Mouse (Mus musculus): ENCODE data around the gene 4931406P16Rik.

The 4931406P16Rik gene

DNA sequence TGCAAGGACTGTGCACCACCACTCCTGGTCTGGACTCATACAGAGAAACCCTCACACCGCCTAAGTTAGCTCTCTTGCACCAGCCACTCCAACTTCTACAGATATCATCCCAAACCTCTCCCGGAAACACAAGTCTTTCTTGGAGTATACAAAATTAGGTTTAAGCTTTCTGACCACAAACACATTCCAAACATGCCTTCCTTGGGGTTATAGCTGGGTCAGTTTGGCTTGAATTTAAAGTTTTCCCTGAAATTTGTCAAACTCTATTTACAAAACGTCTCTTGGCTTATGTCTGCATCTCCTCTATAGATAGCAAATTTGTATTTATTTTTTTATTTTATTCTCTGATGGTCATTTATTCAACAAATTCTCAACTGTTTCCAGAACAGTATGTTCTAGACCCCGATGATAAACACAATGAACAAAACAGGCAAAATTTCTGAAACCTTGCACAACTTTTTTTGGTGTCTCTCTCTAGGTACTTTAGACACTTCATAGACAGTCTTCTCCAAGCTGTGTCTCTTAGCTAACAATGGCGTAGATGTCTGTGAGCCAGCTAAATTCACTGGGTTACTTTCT is 4.1 kb downstream of the 4931406P16Rik start:
- DNase-seq, result no peak

DNA sequence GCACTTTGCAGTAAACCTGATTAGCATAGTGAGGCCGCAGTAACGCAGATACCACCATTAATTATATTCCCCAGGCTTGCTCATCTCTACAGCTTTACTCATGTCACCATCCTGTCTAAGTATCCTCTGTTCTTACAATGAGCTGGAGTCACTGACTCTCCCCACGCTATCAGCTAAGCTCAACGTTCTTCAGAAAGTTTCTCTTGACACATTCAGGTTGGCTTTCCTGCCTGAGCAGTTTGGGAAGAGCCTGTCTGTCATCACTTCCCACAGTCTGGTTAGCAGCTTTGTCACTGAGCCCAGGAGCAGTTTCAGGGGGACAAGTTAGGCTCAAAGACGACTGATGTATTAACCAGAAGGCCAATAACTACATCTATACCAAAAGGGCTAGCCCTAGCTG is 4.8 kb downstream of the 4931406P16Rik start:
- no peak for DNase-seq

DNA sequence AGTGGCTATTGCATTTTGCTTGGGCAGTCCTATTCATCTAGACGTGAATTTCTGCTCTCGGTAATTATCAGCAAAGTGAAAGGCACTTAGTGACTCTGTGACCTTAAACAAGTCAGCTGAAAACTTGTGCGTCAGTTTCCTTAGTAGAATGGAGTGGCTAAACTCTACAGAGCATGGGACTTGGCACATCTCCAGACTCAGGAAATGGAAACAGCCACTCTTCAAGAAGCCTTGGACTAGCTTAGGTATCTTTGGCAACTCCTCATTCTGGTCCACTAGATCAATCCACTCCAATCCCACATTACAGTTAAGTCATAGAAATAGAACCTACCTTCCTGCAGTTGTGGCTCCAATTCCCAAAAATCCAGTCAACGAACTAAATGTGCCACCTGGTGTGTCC is 7.9 kb downstream of the 4931406P16Rik start:
- no peak for DNase-seq

DNA sequence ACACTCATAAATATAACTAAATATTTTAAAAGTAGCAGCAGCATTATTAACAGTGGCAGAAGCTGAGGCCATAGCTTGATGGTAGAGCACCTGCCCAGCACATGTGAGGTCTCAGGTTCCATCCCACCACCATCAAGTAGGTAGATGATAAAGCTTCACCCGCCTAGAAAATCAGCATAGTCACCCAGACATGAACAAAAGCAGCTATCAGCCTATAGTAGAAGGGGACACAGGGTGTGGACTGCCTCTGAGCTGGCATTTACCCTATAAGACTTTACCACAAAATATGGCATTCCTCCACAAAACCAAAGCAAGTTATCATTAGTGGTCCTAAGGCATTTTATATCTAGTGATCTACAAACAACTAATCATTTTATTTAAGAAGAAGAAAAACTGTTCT is 10.7 kb downstream of the 4931406P16Rik start:
- no peak for DNase-seq

DNA sequence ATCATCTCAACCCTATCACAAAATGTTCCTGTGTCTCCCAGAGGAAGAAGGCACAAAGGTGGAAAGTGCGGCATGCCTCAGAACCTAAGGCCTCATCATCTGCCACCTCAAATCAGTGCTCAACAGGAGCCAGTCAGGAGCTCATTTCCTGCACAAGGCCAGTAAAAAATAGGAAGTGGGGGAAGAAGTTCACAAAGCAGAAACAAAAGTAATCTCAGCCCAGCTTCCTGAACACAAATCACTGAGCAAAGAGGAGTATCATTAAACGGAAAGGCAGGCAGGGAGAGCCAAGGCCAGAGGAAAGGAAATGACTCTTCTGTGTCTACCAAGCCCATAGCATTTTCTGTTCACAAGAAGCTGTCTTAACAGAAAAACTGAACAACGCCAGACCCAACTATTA is 11.4 kb downstream of the 4931406P16Rik start:
- DNase-seq, result no peak

DNA sequence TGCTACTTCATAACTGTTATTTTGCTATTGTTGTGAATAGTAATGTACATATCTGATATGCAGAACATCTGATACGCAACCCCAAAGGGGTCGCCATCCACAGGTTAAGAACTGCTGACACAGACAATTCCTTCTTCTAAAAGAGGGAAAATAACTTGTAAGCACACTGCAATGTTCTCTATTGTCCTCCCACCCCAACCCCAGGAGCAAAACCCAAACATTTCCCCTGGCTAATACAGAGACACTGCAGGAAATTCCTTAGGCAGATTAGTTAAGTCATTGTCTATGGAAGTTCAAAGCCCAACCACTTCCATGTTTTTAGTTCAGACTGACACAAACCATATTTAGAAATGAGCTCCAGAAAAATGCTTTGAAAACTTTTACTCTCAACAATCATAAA is 14.5 kb downstream of the 4931406P16Rik start:
- no peak for DNase-seq

DNA sequence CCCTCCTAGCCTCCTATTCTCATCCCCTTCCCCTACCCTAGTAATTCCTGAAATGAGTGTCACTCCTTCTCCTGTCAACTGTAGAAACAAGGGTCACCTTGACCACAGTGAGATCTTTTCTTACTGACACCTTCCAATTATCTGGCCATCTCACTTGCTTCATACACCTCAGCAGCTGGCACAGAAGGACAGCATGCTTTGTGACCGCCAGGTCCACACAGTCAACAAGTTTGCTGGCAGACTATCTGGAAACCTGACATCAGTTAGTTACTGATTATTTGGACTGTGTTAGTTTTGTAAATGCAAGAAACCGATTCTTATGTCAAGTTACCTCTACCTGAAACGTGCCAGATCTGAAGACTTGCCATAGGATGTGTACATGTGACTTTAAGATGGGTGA is 17.2 kb downstream of the 4931406P16Rik start:
- DNase-seq, result no peak

DNA sequence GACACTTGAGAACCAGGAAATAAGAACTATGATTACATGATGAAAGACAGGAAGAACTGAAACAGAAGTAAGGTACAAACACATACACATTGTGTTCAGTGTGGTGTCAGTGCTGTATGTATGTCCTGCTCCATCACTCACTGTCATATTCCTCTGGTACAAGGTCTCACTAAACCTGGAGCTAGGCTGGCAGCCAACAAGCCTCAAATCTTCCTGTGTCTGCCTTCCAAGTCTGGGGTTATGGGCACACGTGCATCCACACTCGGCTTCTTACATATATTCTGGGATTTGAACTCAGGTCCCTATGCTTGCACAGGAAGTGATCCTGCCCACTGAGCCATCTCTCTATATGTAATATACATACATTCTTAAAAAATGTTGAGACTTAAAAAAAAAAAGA is 20.7 kb downstream of the 4931406P16Rik start:
- DNase-seq, result no peak

DNA sequence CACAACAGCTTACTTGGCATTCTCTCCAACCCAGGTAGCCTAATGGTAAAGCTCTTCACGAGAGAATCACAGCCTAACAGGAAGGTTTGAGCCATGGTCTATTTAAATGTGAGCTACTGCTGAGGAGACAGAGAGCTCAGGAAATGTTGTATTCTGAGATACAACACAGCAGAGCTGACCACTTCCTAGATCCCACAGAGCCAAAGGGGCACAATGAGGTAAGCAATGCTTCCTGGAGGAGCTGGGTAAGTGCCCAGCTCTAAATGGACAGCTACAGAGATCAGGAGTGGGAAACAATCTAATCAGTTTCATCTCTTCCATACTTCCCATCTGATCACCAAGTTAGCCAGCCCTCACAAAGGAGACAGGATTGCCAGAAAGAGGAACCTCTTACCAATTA is 22.1 kb downstream of the 4931406P16Rik start:
- no peak for DNase-seq

DNA sequence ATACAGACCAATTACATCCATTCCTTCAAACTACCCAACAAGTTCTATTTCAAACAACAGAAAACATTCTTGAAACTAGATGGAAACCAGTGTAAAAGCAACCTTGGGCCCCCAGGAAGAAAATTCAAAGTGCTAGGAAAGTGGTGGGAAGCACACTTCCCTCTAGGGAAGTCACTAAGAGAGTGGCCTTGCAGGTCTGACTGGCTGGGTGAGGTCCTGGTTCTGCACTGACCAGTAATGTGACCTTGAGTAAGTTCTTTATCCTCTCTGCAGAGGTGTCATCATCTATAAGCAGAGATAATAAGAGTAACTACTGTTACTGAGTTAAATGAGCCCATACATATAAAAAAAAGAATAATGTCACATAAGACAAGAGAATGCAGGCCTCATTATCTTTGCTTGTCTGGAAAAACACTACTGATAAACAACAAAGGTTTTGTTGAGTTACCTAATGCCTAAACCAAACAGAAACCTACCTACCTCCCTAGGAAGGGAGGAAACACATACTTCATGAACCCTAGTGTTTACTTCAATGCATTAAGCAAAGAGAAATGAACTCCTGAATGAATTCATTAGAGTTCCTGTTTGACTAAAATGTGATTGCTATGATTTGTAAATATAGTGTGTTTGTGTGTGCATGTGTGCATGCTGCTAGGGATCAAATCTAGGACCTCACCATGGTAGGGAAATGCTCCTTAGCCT is 22.8 kb downstream of the 4931406P16Rik start:
- DNase-seq, result no peak

DNA sequence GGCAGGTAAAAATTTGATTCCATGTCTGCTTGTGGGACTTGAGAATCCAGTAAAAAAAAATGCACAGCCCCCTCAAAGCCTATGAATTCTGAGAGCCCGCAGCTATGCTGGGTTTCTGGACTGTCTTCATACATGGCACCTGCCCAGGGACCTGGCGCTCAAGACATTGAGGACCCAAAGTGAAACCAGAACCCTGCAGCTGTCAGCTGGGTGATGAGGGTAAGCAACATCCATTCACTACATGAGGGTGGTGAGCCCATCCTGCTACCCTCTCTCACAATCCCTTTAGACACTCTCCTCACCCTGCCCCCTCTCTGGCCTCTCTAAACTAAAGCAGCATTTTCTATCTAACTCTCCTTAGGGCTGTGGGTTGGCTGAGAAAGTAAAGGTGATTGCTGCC is 35.7 kb downstream of the 4931406P16Rik start:
- DNase-seq, result no peak

DNA sequence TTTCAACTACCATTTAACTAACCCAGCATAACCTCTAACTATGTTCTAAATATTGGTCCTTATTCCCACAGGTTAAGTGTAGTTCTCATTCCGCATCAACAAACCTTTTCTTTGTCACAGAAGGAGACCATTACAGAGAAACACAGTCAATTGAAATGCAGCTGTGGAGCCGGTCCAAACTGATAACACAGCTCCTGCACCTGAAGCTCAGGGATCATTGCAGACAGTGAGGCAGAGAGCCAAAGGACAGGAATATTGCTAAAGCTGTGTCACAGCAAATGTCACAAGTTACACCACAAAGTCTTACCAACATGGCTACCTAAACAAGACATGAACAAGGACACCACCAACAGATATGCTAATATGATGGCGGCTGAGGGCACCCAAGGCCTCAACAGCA is 37.3 kb downstream of the 4931406P16Rik start:
- DNase-seq, result no peak

DNA sequence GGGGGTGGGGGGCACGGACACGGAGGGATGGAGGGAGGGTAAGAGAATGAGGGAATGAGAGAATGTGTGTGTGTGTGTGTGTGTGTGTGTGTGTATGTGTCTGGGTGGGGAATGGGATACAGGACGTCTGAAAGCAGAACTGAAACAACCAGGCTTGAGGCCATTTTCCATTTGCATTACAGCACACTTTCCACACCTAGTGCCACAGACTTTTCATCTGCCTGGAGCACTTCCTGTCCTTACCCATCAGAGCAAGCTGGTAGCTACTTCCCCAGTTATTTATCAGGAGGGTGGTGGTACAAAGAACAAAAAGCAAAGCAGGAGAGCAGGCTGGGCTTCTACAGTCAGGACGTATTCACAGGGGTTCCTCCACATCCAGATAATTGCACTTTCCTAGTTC is 40.9 kb downstream of the 4931406P16Rik start:
- peak; percentile 26 for DNase-seq

DNA sequence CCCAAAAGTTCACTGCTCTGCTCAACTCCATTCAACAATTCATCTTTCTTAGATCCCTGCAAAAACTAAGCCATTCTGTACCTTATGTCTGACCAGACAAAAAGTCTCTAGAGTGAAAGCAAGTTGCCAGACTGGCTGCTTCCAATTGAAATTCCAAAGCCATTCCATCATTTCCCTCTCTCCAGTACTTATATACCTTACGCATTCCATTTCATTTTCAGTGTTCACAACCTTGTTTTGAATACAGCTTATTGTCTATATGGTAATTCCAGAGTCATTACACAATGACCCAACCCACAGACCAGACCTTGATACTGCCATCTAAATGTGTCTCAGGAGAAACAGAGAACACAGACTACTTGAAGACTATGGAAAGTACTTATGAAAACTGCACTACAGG is 44.9 kb downstream of the 4931406P16Rik start:
- DNase-seq, result no peak

DNA sequence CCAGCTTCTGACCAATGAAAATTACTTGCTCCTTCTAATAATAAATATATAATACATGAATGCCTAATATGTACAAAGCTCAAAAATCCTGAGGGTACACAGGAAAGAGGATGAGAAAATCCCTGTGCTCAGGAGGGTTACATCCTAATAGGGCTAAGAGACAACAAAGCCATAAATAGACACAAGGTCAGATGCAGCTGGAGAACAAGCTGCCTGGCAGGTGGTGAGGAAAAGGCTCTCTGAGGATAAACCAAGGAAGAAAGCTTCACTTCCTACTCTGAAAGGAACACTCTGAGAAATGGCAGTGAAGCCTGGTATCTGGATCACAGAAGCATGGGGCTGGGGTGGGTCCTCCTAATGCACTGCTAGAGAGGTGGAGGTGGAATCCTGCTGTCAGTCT is 46.9 kb downstream of the 4931406P16Rik start:
- DNase-seq, result peak; percentile 17

DNA sequence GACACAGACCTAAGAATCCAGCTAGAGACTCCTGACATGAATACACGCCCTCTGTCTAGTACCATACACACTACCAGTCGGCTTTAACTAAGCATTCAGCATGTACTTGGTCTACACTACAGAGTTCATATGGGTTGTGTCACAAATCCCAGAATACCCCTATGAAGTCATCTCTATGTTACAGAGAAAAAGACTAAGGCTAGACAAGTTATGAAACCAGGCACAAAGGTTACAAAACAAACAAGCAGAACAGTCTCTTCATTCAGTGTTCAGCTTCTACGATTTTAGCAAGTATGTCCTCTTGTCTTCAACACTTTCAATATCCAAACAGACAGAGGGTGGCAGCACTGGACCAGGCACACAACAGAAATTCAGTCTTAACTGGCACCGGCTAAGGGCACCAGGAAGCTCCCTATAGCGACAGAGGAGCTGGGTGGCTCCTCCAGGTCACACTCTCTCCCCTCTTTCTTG is 47.4 kb downstream of the 4931406P16Rik start:
- peak; percentile 66 for DNase-seq

DNA sequence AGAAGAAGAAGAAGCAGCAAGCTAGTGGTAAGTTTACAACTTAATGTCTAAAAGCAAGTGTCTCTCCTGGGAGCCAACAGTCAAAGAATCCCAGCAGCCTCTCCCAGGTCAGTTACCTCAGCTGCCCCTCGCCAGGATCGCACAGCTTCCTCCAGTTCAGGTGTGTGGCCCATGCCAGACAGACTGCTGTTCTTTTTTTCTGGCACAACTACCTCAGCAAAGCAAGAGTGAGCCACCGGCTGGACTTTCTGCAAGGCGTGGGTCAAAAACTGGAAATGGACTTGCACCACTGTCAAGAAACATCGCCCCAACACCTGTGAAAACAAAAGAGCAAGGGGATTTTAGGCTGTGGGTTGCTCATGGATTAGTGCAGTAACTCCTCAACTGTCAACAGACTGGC is 49.9 kb downstream of the 4931406P16Rik start:
- DNase-seq, result no peak

DNA sequence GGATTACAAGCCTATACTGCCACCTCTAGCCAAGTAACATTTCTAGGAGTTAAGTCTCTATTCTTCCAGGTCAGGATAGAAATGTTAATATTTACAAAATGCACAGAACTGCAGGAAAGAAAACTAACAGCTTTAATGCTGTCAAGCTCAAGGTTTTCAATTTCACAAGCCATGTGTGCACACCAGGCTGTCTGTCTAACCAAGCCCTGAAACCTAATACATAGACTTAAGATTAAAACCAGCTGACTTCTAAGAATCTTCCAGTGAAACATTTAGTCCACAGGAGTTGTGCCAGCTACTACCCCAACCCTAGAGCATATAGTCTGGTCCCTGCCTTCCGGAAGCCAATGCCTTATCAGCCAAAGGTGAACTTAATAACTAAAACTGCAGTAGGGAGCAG is 54.9 kb downstream of the 4931406P16Rik start:
- no peak for DNase-seq

DNA sequence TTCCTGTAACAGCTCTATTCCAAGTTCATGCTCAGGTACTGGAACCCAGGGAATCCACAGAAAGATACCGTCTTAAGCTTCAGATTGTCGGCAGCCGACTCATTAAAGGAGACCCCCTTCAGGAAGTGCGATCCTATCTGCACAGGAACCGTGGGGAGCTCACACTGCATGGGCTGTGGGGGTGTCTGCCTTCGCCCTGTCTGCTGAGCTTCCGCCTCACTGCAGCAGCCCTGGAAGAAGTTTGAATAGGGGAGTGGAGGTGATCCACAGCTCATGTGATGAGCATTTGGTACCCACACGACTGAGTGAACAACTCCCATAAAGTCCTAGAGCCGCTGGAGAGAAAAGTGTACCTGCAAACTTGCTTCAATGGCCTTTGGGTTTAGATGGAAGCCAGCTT is 56.1 kb downstream of the 4931406P16Rik start:
- DNase-seq, result no peak

DNA sequence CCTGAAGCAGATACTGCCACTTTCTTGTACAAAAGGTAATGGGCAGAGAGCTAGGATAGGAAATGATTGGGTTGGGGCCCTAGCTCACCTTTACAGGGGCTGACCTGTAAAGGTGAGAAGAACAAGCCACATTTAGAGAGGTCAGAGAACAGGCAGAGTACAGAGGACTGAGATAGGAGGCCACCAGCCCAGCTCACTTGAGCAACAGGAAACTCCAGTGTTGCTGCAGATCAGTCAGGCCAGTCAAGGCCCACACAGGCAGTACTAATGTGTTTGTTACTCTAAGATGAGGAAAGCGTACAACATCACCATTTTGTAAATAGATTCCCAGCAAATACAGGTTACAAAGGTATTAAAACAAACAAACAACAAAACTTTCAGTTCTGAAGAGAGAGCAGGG is 57.4 kb downstream of the 4931406P16Rik start:
- no peak for DNase-seq

DNA sequence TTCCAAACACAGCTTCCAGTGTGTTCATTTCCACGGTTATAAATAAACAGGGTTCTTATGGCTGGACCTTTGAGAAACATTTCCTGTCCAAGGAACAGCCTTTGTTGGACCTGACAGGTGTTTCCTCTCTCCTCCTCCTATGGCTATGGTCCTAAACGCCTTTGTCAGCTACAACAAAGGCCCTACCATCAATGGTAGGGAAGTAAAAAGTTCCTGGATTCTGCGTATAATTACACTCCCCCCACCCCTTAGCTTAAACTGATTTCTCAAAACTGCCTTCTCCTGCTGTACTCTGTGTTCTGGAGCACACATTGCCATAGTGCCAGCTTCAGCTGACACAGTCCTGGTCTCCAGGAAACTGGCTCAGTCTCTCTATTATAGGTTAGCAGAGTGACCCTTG is 58.2 kb downstream of the 4931406P16Rik start:
- DNase-seq, result no peak

DNA sequence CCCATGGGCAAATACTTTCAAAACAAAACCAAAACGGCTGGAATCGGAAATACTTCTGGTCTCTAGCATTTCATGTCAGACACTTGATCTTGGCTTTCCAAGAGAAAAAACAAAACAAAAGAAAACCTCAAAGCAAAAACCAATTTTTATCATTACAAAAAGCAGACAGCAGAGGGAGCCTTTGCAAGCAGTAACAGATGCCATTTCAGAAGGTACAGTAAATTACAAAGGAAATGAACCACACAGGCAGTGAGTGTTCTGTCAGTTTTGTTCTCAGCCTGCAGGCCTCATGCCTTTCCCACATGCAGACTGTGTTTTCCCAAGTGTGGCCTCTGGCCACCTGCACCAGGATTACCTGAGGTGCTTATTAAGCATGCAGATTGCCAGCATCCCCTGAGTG is 61.3 kb downstream of the 4931406P16Rik start:
- peak; percentile 41 for DNase-seq

DNA sequence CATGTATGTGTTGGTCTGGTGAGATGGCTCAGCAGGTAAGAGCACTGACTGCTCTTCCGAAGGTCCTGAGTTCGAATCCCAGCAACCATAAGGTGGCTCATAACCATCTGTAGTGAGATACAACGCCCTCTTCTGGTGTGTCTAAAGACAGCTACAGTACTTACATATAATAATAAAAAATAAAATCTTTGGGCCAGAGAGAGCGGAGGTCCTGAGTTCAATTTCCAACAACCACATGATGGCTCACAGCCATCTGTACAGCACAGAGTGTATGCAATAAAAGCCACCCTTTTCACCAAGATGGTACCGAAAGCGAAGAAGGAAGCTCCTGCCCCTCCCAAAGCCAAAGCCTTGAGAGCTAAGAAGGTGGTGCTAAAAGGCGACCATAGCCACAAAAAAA is 62.6 kb downstream of the 4931406P16Rik start, which contains the start of gene Gm6096:
TSS of gene Gm6096 (plus strand) at position 301 of the 400 bp plus-strand sequence.
- DNase-seq, result no peak

DNA sequence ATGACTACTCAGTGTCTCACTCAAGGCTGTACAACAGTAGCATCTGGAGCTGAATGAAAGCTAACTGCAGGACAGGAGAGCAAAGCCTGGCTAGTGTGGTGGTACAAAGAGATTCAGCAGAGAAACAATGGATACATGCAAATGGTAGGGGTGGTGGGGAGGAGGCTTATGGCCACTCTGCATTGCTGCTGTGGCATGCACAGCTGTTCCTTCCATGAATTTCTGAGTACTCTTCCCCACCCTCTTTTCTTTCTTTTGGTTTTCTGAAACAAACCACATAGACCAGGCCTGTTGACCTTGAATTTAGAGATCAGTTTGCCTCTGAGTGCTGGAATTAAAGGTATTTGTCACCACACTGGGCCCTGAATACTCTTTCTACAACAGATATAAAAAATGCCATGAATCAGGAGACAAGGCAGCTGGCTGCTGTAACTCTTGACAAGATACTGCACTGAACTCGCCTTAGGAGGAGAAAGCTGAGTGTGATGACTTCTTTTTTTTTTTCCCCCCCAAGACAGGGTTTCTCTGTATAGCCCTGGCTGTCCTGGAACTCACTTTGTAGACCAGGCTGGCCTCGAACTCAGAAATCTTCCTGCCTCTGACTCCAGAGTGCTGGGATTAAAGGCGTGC is 66.4 kb downstream of the 4931406P16Rik start:
- no peak for DNase-seq
